Mouse (Mus musculus) heart, postnatal 0 days (tissue): ENCODE data around the gene Lcn12.

Experiments
- CTCF ChIP-seq: IDR thresholded peaks from 2 replicates; pipeline ENCODE4 v1.5.1; 2016; ENCODE audit warnings: antibody characterized with exemption, control low read depth, low read depth
- EP300 ChIP-seq: IDR thresholded peaks from 2 replicates; pipeline ENCODE4 v1.6.1; 2016; ENCODE audit warnings: antibody characterized with exemption, low read depth

DNA sequence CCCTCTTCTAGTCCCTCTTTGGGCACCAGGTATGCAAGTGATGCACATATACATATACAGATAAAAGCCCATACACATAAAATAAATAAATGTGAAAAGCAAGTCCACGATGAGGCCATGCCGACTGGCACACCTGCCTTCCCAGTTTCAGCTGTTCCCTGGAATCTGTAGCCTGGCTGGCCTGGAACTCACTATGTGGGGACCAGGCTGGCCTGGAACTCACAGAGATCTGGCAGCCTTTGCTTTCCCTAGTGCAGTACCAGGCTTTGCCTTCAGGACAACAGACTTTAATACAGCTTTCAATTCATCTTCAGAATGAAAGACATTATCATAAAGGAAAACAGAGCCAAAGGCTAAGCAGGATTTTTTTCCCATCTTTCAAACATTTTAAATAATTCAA is 40.0 kb upstream of the Lcn12 start:
- TF ChIP-seq EP300 (no peak), CTCF (no peak)
